Mouse (Mus musculus): ENCODE results near the gene Znfx1.

The Znfx1 gene

DNA sequence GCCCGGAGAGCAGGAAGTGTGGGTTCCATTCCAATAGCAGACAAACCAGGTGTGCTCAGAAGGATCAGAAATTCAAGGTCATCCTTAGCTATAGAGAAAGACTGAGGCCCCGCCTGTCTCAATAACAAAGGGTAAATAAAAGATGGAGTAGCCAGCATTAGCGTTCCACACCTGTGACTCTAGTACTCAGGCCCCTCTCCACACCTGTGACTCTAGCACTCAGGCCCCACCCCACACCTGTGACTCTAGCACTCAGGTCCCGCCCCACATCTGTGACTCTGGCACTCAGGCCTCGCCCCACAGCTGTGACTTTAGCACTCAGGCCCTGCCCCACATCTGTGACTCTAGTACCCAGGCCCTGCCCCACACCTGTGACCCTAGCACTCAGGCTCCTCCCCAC lies 11.8 kb upstream of the Znfx1 start:
- in situ Hi-C loops (cut with MboI; ENCODE audit: unreplicated experiment in 2 of 2): loop anchor here (5.0 kb wide), 4 partner anchors 38 to 203 kb away; no protein-coding TSS in a partner anchor

DNA sequence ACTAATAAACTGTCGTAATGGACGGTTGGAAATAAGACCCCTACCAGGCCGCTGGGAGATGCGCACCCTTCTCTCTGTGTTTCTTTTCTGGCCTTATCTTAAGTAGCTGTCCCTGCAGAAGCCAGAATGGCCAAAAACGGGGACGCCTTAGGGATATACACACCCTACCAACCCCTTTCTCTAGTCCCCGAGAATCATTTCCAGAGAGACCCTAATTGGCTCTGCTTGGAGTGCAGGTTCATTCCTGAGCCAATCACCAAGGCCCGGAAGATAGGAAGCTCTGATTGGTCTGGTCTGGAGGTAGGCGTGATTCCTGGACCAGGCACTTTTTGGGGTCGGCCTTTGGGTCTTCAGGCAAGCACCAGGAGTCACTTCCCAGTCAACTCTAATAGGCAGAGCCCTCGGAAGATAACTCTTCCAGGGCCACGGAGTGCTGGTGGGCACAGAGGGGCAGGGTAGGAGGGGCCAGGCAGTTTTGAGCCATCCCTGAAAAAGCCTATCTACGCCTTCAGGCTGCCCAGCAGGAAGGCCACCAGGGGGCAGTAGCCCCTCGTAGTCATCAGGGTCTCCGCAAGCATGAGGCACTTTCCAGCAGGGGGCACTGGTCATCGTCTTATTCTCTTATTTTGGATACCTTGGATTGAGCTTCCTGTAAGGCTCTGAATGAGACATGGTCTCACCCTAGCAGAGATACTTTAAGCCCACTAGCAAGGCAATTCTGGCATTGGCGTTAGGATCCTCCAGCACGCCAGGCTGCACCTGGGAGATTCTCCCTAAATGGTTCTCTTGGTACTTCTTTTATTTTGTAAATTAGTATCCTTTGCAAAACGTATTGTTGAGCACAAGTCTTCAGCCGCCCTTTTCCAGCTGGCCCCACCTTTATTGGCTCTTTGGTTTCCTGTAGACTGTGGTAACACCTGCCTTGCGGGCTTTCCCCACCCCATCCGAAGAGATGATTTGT lies 9.1 kb upstream of the Znfx1 start:
- in situ Hi-C loops (cut with MboI; ENCODE audit: unreplicated experiment in 2 of 2): loop anchor here (5.0 kb wide), 4 partner anchors 40 to 205 kb away; no protein-coding TSS in a partner anchor

DNA sequence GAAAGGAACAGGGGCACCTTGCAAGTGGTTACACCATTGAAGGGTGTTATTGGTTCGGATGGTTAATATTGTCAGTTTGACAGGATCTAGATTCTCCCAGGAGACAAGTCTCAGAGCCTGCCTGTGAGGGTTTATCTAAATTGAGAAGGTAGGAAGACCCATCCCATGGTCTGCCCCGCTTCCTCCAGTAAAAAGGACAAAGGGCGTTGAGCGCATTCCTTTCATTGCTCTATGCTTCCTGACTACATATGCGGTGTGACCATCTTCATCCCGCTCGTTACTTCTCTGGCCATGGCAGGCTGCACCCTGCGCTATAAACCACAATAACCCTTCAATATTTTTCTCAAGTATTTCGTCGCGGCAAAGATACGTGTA lies 8.4 kb upstream of the Znfx1 start:
- in situ Hi-C loops (cut with MboI; ENCODE audit: unreplicated experiment in 2 of 2): loop anchor here (5.0 kb wide), 4 partner anchors 41 to 206 kb away; no protein-coding TSS in a partner anchor

DNA sequence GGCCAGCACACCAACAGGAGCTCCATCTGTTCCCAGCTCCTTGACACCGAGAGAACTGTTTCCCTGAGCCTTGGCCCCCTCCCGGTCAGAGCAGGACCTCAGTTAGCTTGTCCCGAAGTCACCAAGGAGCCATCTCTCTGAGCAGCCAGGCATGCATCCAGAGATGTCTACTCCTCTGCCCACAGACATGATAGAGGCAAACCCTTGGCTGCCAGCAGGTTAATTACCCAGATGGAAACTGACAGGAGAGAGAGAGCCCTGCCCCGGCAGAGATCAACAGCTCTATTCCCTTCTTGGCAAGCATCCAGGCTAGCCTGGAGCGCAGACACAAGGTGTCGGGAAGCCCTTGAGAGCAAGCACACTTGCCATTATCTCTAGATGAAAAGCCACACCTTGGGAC lies 7.5 kb upstream of the Znfx1 start:
- in situ Hi-C loops (cut with MboI; ENCODE audit: unreplicated experiment in 2 of 2): loop anchor here (5.0 kb wide), 4 partner anchors 42 to 207 kb away; no protein-coding TSS in a partner anchor

DNA sequence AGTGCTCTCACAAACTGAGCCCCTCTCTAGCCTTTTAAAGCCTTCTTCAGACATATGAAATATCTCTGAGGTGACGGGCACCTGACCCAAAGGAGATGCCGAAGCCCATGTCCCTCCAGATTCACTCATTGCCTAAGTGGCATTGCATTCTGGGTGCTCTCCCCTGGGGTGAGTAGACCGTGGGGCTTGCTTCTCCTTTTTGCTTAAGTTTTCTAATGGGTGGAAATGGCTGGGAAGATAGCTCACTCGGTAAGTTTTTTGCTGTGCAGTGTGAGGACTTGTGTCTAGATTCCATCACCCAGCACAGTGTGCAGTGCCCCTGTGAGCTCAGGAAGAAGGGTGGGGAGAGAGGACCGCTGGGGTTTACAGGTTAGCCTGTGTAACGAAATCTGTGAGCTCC lies 4.8 kb upstream of the Znfx1 start:
- in situ Hi-C loops (cut with MboI; ENCODE audit: unreplicated experiment in 2 of 2): loop anchor here in 1 of 2 experiments (5.0 kb wide), 2 partner anchors 210 to 355 kb away; partner anchors contain the start of gene Slc9a8

DNA sequence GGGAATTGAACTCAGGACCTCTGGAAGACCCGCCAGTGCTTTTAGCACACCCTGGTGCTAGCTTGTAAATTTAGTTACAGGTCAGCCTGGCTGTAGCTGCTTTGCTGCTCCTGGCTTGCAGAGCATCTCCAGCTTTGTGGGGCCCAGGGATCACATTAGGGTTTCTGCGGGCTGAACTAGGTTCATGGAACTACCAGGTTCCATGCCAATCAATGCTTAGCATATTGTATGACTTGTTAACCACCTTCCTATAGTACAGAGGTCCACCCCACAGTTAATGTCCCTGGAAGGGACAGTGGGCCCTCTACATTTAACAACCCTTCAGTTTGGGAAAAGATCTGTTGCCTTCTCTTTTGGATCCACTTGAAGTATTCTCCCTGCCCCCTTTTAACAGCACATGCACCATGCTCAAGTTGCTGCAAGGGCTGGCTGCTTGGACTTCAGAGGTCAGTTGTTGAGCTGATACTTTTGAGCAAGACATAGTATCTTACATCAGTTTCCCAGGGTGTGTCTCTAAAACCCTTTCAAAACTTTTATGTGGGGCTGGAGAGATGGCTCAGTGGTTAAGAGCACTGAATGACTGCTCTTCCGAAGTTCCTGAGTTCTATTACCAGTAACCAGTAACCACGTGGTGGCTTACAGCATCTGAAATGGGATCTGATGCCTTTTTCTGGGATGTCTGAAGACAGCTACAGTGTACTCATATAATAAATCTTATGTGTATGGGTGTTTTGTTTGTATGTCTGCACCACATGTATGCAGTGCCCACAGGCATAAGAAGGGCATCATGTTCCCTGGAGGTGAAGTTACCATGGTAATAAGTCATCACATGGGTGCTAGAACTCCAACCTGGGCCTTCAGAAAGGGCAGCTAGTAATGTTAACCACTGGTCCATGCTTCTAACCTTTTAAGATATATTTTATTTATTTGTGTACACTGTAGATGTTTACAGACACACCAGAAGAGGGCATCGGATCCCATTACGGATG lies 4.0 kb upstream of the Znfx1 start:
- in situ Hi-C loops (cut with MboI; ENCODE audit: unreplicated experiment in 2 of 2): loop anchor here in 1 of 2 experiments (5.0 kb wide), 2 partner anchors 210 to 355 kb away; partner anchors contain the start of gene Slc9a8

DNA sequence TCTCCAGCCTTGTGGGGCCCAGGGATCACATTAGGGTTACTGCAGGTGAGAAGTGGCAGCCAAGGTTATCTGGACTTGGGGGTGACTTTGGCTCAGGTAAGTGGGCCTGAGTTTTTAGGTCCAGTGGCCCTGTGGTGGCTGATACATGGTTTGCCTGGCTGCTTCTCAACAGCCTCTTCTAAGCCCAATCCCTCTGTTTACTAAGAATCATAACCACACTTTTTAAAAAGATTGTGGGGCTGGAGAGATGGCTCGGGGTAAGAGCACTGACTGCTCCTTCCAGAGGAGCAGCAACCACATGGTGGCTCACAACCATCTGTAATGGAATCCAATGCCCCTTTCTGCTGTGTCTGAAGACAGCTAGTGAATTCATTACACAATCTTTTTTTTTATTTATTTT lies 3.2 kb upstream of the Znfx1 start:
- in situ Hi-C loops (cut with MboI; ENCODE audit: unreplicated experiment in 2 of 2): loop anchor here in 1 of 2 experiments (5.0 kb wide), 2 partner anchors 211 to 356 kb away; partner anchors contain the start of gene Slc9a8

DNA sequence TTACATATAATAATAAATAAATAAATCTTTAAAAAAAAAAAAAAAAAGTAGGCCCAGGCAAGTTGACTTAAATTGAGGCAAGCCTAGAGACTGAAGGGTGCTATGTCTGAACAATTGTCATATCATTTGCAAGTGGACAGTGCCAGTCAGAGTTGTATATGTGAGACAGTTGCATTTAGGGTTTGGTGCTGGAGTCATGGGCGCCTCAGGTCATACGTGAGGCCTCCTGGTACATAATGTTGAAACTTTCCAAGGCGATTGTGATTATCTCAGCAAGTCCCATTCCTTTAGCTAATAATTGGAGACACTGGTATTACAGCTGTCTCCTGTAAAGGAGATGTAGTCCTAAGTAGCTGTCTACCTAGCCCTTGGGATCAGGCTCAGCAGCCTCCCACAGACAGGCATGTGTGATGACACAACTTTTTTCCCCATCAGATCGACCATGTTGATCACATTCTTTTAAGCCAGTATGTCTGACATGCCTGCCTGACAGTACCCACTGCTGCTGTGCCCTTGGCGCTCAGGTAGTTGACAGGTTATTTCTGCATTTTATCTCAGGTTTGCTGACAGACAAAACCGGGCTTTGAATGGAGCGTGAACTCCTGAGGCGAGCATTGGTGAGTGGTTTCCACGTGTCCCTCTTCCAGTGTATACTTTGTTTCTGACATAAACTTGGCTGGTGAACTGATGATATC lies 1.9 kb upstream of the Znfx1 start:
- in situ Hi-C loops (cut with MboI; ENCODE audit: unreplicated experiment in 2 of 2): loop anchor here in 1 of 2 experiments (5.0 kb wide), 2 partner anchors 213 to 358 kb away; partner anchors contain the start of gene Slc9a8

DNA sequence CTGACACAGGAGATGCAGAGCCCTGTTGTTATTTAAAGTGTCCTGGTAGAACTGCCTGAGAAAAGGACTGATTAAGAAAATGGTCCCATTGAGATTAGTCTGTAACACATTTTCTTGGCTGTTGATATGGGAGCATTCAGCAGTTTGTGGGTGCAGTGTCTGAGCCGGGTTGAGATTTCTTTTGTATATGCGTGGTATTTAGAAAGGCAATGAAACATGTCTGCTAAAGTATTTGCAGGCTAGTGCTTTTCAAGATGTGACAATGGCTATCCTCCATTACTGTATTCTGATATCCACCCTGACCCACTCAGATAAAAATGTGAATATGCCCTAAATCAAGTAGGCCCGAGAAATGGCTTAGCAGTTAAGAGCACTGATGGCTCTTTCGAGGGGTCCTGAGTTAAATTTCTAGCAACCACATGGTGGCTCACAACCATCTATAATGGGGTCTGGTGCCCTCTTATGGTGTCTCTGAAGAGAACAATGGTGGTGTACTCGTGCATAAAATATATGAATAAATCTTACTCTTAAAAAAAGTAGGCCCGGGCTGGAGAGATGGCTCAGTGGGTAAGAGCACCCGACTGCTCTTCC lies 1.2 kb upstream of the Znfx1 start:
- in situ Hi-C loops (cut with MboI; ENCODE audit: unreplicated experiment in 2 of 2): no loop called here

DNA sequence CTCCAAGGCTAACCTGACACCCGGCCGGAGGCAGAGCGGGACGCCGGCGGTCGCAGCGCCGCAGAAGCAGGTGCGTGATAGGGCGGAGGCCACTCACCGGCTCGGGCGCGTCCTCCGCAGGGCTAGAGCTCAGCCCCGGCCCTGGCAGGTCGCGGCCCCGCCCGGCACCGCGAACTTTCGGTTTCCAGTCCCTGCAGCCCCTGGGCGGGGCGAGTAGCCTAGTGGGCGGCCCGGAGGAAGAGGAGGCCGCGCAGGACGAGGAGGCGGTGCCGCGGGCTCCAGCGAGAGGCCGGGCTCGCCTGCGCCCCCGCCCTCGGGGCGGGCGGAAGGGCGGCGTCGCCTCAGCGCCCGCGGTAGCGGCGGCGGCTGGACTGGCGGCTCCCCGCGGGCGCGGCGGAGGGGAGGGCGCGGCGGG lies 311 bp downstream of the Znfx1 start:
- in situ Hi-C loops (cut with MboI; ENCODE audit: unreplicated experiment in 2 of 2): no loop called here

DNA sequence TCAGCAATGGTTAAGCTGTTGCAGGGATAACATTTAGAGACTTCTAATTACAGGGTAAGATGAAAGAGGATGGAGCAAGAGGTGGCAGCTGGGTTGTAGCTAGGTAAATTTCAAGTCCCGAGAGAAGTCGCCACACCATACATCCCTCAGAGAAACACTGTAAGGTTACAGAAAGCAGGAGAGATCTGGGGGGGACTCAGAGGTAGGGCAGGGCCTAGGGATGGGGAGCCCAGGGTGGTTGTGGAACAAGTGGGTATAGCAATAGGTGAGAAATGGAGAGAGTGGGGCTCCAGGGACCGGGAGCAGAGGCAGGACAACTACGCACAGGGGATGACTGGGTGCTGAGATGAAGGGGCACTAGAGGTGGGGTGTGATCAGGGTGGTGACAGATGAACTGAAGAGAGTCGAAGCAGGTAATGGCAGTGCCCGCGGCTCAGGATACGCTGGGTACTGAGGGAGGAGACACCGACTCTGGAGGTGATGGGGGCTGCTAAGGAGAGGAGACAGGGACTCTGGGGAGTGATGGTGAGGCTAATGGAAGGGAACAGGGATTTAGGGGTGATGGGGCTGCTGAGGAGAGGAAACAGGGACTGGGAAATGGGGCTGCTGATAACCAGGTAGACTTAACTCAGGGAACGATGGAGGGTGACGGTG lies 1.3 kb downstream of the Znfx1 start:
- in situ Hi-C loops (cut with MboI; ENCODE audit: unreplicated experiment in 2 of 2): no loop called here

DNA sequence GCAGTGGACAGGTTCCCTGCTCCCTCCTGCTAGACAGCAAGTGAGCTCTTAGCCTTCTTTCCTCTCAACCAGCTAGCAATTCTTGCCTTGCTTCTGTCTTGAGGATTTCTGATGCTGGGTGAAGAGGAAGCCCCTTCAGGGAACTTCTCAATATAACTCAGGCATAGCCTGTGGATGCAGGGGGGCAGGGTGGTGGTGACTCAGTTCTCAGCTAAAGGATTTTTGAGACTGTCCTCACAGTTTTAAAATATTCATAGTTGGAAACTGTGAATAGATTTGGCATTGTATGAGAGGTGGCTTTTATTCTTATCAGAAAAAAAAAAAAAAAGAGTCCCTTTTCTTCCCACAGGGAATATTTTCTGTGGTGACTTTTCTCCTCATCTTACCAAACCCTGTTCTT lies 2.1 kb downstream of the Znfx1 start:
- in situ Hi-C loops (cut with MboI; ENCODE audit: unreplicated experiment in 2 of 2): no loop called here

DNA sequence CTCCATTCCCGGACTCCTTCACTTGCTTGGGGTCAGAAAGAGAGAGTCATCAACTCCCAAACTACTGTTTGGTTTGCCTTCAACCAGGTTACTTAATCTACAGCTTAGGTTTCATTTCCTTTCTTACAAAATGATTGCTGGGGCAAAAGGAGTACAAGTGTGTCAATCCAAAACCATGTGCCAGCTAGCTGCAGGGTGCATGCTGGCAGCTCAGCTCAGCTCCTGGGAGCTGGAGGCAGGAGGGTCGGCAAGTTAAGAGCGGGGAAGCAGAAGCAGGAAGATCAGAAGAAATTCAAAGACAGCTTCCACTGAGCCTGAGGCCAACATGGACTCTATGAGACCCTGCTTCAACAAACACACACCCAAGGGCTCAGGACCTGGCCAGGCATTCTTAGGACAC lies 2.5 kb downstream of the Znfx1 start:
- in situ Hi-C loops (cut with MboI; ENCODE audit: unreplicated experiment in 2 of 2): no loop called here

DNA sequence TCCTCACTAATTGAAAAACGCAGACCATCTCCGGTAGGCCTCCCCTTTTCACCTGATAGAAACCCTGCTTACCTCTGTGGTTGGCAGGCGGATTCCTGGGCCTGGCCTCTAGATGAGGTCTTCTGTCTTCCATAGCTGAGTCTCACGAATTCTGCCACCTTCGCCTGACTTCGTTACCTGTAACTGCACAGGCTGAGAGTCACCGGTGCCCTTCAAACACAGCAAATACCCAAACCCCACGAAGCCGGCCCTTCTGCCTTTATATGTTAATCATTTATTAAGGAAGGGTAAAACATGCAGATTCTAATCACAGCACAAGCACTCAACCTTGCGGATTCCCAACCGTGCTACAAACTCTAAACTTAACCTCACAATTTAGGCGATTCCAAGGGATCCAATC lies 2.9 kb downstream of the Znfx1 start:
- in situ Hi-C loops (cut with MboI; ENCODE audit: unreplicated experiment in 2 of 2): no loop called here

DNA sequence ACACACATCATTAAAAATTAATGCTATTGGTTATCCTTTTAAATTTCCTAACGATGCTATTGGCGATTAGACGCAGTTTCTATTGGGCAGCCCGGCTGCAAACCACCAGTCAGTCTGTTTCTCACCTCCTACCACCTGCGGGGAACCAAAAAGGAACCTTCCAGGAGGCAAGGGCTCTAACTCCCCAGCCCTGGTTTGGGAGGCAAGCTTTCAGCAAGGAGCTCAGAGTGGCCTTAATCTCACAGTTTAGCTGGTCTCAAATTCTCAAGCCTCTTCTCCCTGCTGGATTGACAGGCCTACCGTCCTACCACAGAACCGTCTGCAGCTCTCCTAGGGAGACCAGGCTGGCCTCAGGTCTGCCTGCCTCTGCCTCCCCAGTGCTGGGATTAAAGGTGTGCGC lies 3.3 kb downstream of the Znfx1 start:
- in situ Hi-C loops (cut with MboI; ENCODE audit: unreplicated experiment in 2 of 2): no loop called here

DNA sequence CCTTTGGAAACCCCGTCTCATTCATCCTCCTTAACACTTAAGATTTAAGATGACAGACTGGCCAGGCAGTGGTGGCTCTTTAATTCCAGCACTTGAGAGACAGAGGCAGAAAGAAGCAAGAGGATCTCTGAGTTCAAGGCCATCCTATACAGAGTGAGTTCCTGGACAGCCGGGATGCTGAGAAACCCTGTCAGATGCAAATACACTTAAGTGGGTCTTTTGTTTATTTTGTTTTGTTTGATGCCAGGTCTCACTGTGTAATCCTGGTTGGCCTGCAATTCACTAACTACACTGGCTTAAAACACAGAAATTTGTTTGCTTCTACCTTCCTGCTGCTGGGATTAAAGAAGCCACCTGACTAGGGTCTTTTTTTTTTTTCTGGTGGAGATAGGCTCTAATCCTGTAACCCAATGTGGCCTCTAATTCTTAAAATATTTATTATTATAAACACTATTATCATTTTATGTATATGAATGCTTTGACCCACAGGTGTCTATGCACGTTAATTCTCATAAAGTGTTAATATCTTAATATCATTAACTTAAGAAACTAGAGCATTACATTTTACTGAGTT lies 3.9 kb downstream of the Znfx1 start:
- in situ Hi-C loops (cut with MboI; ENCODE audit: unreplicated experiment in 2 of 2): no loop called here

DNA sequence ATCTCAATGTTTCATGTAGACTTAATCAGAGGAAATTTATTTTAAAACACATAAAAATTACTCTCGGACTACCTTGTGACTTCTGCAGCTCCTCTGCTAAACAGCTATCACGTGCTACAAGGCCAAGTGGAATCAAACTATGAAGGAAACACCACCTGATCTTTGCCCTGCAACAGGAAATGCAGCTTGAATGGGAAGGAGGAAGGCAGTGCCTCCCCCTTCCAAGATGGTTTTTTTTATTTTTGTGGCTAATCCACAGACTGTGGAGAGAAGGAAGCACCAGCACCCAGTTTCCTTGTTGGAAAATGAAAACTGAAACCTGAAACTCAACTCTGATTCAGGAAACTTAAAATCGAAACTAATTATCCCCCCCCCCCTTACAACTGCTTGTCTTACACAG lies 4.6 kb downstream of the Znfx1 start:
- in situ Hi-C loops (cut with MboI; ENCODE audit: unreplicated experiment in 2 of 2): no loop called here

DNA sequence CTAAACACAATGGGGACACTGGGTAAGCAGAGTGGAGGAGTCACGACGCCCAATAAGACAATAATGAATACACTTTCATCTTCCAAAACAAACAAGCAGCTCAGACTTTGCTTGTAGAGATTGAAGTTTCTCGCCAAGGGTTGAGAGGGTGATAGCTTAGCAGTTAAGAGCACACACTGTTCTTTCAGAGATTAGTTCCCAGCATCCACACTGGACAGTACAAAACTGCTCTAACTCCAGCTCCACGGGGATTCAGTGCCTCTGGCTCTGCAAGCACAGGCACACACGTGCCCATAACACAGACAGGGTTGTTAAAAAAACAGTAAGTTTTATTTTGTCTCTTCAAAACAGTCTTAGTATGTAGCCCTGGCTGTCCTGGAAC lies 5.9 kb downstream of the Znfx1 start:
- in situ Hi-C loops (cut with MboI; ENCODE audit: unreplicated experiment in 2 of 2): no loop called here
